Mouse (Mus musculus) limb, embryonic 14.5 days (tissue): ENCODE results near the gene Adgrl2. TPM values are rescaled to one million over a fixed set of nuclear protein-coding genes. Genes with fewer than 3 reads are reported as not detected.

Source experiments
- ATAC-seq: fragments of 200-750 bp; cut with Nextera tagmentation; 2 replicates; pipeline ENCODE4 v1.8.0; 2017; ENCODE audit warnings: low read depth, moderate number of reproducible peaks, moderate TSS enrichment; ENCODE audit not compliant: low FRiP score
- DNase-seq: peaks from one replicate; pipeline ENCODE4 v3.0.0-alpha.2; 2015; ENCODE audit warnings: low spot score
- H3K27ac ChIP-seq: fragments of 300-500 bp; sonication (generic); replicated peaks from 2 replicates; pipeline ENCODE4 v1.5.1; 2014; ENCODE audit warnings: low read depth, mild to moderate bottlenecking, low read length, moderate library complexity, mixed read lengths
- H3K27me3 ChIP-seq: fragments of 300-500 bp; sonication (generic); 2 replicates; pipeline ENCODE4 v1.6.1; 2014; ENCODE audit warnings: low read length, mixed read lengths; ENCODE audit not compliant: control insufficient read depth, insufficient read depth
- H3K36me3 ChIP-seq: fragments of 300-500 bp; sonication (generic); 2 replicates; pipeline ENCODE4 v1.6.1; 2014; ENCODE audit warnings: mild to moderate bottlenecking, low read length, moderate library complexity, mixed read lengths; ENCODE audit not compliant: control insufficient read depth, insufficient read depth
- H3K4me1 ChIP-seq: fragments of 300-500 bp; sonication (generic); 2 replicates; pipeline ENCODE4 v1.6.1; 2014; ENCODE audit warnings: antibody characterized with exemption, low read length, mixed read lengths; ENCODE audit not compliant: control insufficient read depth, insufficient read depth
- H3K4me2 ChIP-seq: fragments of 300-500 bp; sonication (generic); replicated peaks from 2 replicates; pipeline ENCODE4 v1.6.1; 2014; ENCODE audit warnings: low read depth, mild to moderate bottlenecking, low read length, moderate library complexity; ENCODE audit not compliant: severe bottlenecking
- H3K4me3 ChIP-seq: fragments of 300-500 bp; sonication (generic); replicated peaks from 2 replicates; pipeline ENCODE4 v1.5.1; 2014; ENCODE audit warnings: low read length
- H3K9ac ChIP-seq: fragments of 300-500 bp; sonication (generic); 2 replicates; pipeline ENCODE4 v1.6.1; 2014; ENCODE audit warnings: mild to moderate bottlenecking, low read depth, low read length, moderate library complexity; ENCODE audit not compliant: severe bottlenecking
- H3K9me3 ChIP-seq: fragments of 300-500 bp; sonication (generic); 2 replicates; pipeline ENCODE4 v1.6.1; 2016; ENCODE audit warnings: low read length; ENCODE audit not compliant: control insufficient read depth
- POLR2A ChIP-seq: fragments of 200-500 bp; IDR thresholded peaks from 2 replicates; pipeline ENCODE4 v1.8.0; 2012; ENCODE audit warnings: inconsistent platforms, mild to moderate bottlenecking, moderate library complexity, borderline replicate concordance; ENCODE audit not compliant: insufficient read depth, insufficient read length; ENCODE audit errors: extremely low read depth
- WGBS: fragments of 180-500 bp; shearing (Covaris S2); extraction: QIAGEN DNeasy Blood & Tissue Kit; methylation state at CpG from one replicate; pipeline ENCODE4 v1.1.7; 2014; 5-methylcytosine and 5-hydroxymethylcytosine counted together
- polyA plus RNA-seq, 2 experiments: library from polyadenylated mRNA; depleted of rRNA in 1 of 2; stranded (reverse) in 1 of 2; unstranded in 1 of 2; fragments of >200 nt; fragmentation: Nextera tagmentation in 1 of 2; extraction: Ambion mirVana in 1 of 2; gene quantifications; 2 replicates each; pipeline versions ENCODE4 v1.2.1 to v1.2.3; 2012 to 2014

Gene Adgrl2
- polyA plus RNA-seq, 2 experiments = 119 to 147 TPM

- Histone ChIP-seq H3K4me2 (no peak overlapping the region), H3K9me3 (no peaks in the 10 kb centered on the region), H3K36me3 (no peaks in the 10 kb centered on the region), H3K4me3 (no peak overlapping the region), H3K27me3 (no peaks in the 10 kb centered on the region), H3K27ac (no peak overlapping the region), H3K9ac (no peak overlapping the region), H3K4me1 (peaks cover 52% of the 10 kb centered on the region)
- DNase-seq (no peak), ATAC-seq (no peak)
- 70% methylated on average over 9 of the region's 9 CpGs for WGBS
- no peak for TF ChIP-seq POLR2A
Observed at GRCm38 (mm10) chr3:148960751-148961289, 29.5 kb downstream of the Adgrl2 start.

- Histone ChIP-seq H3K4me1 (peaks cover 50% of the 10 kb centered on the region), H3K36me3 (no peaks in the 10 kb centered on the region), H3K4me3 (no peak overlapping the region), H3K9me3 (no peaks in the 10 kb centered on the region), H3K9ac (no peak overlapping the region), H3K27ac (no peak overlapping the region), H3K4me2 (no peak overlapping the region), H3K27me3 (no peaks in the 10 kb centered on the region)
- DNase-seq (no peak), ATAC-seq (no peak)
- WGBS = 75% methylated on average over 10 of the region's 10 CpGs
- no peak for TF ChIP-seq POLR2A
Observed at GRCm38 (mm10) chr3:148960215-148960614, 30.1 kb downstream of the Adgrl2 start.

- H3K27ac ChIP-seq = no peak overlapping the region
- H3K4me3 ChIP-seq = no peak overlapping the region
- no peaks in the 10 kb centered on the region for H3K9me3 ChIP-seq
- no peak for DNase-seq
- peaks cover 45% of the 10 kb centered on the region for H3K4me1 ChIP-seq
- no peak for TF ChIP-seq POLR2A
- 15% methylated on average over 15 of the region's 15 CpGs for WGBS
- H3K27me3 ChIP-seq = no peaks in the 10 kb centered on the region
- ATAC-seq = no peak
- peak overlapping the region; percentile 28 for H3K4me2 ChIP-seq
- H3K36me3 ChIP-seq = no peaks in the 10 kb centered on the region
- H3K9ac ChIP-seq = 0 out of 2 replicates have a peak overlapping the region, but pooled peaks have one; percentile 3
Observed at GRCm38 (mm10) chr3:148959327-148960025, 30.9 kb downstream of the Adgrl2 start.

- DNase-seq (no peak), ATAC-seq (no peak)
- no peak for TF ChIP-seq POLR2A
- Histone ChIP-seq H3K4me3 (no peak overlapping the region), H3K4me2 (no peak overlapping the region), H3K9me3 (no peaks in the 10 kb centered on the region), H3K9ac (no peak overlapping the region), H3K36me3 (peaks cover 2% of the 10 kb centered on the region), H3K27ac (no peak overlapping the region), H3K27me3 (no peaks in the 10 kb centered on the region), H3K4me1 (peaks cover 45% of the 10 kb centered on the region)
- 65% methylated on average over 5 of the region's 5 CpGs for WGBS
Observed at GRCm38 (mm10) chr3:148958714-148959113, 31.6 kb downstream of the Adgrl2 start.

GRCm38 (mm10) chr3:148958185-148958584 is 32.2 kb downstream of the Adgrl2 start:
- no peak overlapping the region for H3K27ac ChIP-seq
- H3K27me3 ChIP-seq = no peaks in the 10 kb centered on the region
- no peaks in the 10 kb centered on the region for H3K9me3 ChIP-seq
- TF ChIP-seq POLR2A = no peak
- H3K4me3 ChIP-seq = no peak overlapping the region
- H3K9ac ChIP-seq = no peak overlapping the region
- DNase-seq (no peak), ATAC-seq (no peak)
- peaks cover 3% of the 10 kb centered on the region for H3K36me3 ChIP-seq
- WGBS = 30% methylated on average over 9 of the region's 9 CpGs
- no peak overlapping the region for H3K4me2 ChIP-seq
- peaks cover 45% of the 10 kb centered on the region for H3K4me1 ChIP-seq
